Mouse (Mus musculus) erythroblast, adult 5-6 weeks (primary cell): Measurements from ENCODE around the gene Krtap8-1. TPM values are rescaled to one million over a fixed set of nuclear protein-coding genes. Genes with fewer than 3 reads are reported as not detected.

Experiments
- ATAC-seq: replicated peaks from 2 replicates; pipeline ENCODE4 v1.8.0; 2016; ENCODE audit warnings: moderate number of reproducible peaks, mild to moderate bottlenecking, moderate TSS enrichment, inconsistent platforms; ENCODE audit not compliant: poor library complexity, low FRiP score, severe bottlenecking
- total RNA-seq, 2 experiments: library from RNA; stranded (forward) in 1 of 2; stranded (reverse) in 1 of 2; fragments of 150-400 nt in 1 of 2; fragments of 200-764, 138-1000 nt in 1 of 2; gene quantifications; 2 replicates each; pipeline versions ENCODE4 v1.2.3 to v1.2.4; 2015 to 2017; ENCODE audit warnings: low replicate concordance in 2 of 2

Gene Krtap8-1
- total RNA-seq (2015; ENCODE audit: low replicate concordance), result not detected in 2 replicates
- total RNA-seq (2017; ENCODE audit: low replicate concordance), result not detected in 2 replicates

DNA sequence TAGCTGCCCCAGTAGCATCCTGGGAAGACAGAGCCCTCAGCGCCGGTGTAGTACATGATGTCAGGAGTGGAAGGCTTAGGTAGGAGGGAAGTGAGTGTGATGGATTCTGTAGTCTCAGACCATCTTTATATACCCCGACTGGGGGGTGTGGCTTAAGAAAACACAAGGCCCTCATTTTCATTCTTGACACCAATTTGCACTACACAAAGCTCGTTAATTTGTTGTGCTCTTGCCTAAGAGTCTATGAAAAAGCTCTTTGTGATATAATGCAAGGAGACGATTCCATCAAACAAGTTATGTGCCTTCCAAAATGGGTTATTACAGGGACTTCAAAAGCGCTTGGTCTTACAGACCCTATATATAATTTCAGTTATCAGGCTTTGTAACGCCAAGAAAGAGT, at the start of gene Krtap8-1:
Krtap8-1 (minus strand) TSS at position 101 of the 400 bp plus-strand sequence.
- no peak for ATAC-seq

GRCm38 (mm10) chr16:89537349-89537748, 49.6 kb upstream of the Krtap8-1 start:
- ATAC-seq, result no peak

DNA sequence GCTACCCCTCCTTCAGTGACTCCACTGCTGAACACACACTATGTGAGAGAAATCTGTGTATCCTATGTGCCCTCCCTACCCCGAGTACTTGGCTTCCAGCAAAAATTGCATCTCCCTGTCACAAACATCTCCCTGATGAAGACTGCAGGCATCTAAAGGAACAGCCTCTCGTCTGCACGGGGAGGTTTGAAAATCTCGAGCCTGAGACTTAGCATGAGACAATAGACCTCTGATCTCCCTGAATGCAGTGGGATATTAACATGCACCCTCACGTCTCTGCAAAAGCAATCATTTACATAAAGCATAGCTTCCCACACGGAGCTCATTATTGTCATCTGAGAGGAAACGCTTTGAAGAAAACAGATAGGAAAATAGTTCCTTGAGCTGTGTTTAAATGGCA, 42.8 kb upstream of the Krtap8-1 start:
- ATAC-seq, result no peak

GRCm38 (mm10) chr16:89529846-89530245, 42.1 kb upstream of the Krtap8-1 start:
- ATAC-seq, result no peak

DNA sequence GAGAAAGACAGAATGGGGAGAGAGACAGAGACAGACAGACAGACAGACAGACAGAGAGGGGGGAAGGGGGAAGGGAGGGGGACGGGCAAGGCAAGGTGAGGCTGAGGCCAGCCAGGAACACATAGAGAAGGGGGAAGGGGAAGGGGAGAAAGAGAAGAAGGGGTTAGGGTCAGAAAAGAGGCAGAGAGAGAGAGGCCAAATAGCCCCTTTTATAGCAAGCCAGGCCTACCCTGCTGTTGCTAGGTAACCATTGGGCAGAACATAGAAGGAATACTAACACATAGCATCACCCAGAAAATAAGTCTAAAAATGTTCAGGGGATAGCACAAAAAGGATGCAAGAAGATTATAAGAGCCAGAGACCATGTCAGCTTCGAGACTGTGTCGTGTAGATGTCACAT, 40.6 kb upstream of the Krtap8-1 start:
- ATAC-seq, result no peak

GRCm38 (mm10) chr16:89520996-89521395, 33.2 kb upstream of the Krtap8-1 start:
- no peak for ATAC-seq

DNA sequence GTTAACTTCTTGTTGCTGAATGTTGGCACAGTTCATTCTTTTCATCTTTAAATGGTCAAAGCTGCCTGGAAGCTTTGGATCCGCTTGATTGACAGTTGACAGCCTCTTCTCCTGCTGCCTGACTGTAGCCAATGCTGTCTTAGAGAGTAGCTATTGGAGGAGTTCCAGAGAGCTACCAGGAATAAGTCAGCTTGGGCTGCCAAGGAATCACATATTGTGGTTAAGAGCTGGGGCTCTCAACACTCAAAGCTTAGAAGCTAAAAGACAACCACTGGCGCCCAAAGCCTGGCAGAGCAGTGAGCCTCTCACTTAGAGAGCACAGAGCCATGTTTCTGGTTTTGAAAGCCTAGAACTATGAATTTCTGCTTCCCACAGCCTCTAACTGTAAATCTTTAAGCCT, 32.8 kb upstream of the Krtap8-1 start:
- no peak for ATAC-seq

- ATAC-seq, result no peak
These were observed 32.3 kb upstream of the Krtap8-1 start for GRCm38 (mm10) chr16:89520091-89520490.

- ATAC-seq, result no peak
These were observed 29.9 kb upstream of the Krtap8-1 start for GRCm38 (mm10) chr16:89517635-89518034.

DNA sequence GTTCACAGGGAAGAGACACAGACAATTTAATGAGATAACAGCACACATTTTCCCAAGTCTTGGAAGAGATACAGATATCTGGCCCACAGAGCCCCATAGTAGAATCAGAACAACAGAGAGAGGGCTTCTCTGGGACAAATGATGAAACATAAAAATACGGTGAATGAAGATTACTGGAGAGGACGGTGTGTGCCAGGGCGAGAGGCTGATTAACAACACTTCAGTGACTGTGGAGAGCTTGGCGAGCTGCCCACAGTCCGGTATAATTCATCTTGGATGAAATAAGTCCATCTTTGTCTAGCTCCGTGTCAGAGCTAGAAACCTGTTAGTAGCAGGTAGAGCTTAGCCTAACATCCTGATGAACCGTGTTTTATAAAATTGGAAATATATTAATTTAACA, 25.7 kb upstream of the Krtap8-1 start:
- no peak for ATAC-seq

DNA sequence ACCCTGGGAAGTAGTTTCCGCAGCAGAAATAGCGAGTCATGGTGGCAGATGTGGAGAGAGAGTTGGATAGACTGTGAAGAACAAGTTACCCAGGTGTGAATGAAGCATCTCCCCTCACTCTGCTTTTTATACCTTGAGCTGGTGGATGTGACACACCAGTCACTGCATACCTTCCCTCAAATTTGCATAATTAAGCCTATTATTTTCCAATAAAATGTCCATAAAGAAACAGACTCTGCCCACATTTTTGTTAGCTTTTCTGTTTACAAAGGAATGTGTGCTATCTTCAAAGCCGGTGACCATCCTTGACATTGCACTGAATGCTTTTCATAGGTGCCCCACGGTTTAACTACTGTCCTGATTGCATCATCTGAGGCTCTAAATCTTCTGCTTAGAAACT, 20.5 kb upstream of the Krtap8-1 start, which contains the start of gene Krtap7-1:
Krtap7-1 (minus strand) TSS at position 101 of the 400 bp plus-strand sequence.
- no peak for ATAC-seq

GRCm38 (mm10) chr16:89503571-89503970, 15.8 kb upstream of the Krtap8-1 start:
- no peak for ATAC-seq

DNA sequence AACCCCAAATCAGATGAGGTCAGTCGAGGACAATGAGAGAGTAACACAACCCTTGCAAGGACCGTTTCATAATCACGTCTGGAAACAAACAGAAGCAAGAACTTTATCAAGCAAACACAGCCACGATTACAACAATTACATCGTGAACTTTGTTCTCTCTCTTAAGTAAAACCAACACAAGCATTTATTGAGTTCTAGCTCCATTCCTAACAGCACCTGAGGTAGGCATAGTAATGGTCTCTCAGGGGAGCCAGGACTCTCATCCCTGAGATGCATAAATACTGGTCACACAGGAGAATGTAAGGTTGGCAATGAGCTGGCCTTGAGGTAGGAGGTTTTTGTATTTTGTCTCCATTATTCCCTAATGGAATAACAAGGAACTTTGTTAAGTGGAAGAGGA, 14.1 kb upstream of the Krtap8-1 start:
- no peak for ATAC-seq

- no peak for ATAC-seq
These were observed 9.2 kb upstream of the Krtap8-1 start for GRCm38 (mm10) chr16:89497002-89497401.

DNA sequence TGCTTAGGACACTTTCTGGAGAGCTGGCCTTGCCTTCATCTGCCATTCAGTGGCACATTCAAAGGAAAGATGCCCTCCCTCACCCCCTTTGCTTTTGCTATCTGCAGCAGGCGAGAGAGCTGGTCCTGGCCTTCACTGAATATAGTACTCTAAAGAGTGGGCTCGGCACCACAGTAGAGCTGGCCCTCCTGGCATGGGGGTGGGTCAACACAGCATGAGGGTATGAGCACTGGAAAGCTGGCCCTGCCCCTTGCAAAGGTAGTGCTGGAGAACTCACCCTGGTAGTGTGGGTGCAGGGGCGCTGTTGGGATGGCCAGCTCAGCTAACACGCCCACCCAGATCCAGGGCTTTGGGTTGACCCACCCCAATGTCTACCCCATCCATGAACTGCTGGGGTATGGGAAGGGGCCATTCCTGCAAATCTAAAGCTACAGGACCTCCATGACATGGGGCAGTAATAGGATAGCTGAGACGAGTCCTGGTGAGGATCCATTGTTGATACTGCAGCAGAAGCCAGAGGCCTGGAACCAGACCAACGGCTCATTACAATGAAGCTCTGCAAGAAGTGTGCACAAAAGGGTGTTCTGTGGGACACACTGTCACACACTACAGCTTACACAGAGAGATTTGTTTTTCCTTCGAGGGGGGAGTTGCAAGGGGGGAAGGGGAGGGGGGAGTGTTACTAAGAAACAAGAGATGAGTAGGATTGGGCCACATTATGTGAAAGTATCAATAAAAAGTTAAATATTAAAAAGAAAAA, 7.8 kb upstream of the Krtap8-1 start:
- no peak for ATAC-seq

DNA sequence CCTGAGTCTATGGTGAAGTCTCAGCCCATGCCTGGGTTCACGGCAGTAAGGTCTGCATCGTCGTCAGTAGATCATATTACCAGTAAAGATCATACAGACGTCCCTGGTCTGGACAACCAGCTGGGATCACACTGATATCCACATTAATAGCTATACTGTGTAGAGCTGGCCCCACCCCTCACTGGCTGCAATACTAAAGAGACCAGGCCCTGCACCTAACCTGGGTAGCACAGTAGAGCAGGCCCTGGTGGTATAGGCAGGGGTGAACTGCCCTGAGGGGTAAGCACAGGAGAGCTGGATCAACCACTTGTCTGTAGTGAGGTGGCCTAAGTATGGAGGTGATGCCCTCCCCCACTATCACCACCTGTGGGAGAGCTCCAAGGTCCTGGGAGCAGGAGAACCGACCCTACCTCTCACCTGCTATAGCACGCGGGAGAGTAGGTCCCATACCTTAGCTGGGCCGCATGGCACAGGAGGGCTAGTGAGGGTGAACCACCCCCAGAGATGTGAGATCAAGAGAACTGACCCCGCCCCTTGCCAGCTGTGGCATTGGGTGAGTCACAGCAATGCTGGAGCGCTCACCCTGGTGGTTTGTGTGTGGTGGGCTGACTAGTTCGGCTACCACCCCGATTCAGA, 10.0 kb downstream of the Krtap8-1 start:
- ATAC-seq, result no peak

DNA sequence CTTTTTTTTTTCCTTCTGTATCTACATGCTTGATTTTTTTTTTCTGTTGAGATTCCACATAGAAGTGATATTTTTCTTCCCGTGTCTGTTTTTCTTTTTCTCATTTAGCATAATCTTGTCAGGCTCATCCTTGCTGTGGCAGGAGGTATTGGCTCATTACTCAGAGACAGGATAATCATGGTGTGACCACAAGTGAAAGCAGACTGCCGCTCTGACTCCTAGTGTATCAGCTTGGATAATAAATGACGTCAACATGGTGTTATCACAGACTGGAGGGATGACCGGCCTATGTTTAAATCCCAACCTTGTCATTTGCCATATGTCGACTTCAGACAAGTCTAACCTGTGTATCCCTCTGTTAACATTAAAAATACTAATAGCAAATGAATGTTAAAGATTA, 26.6 kb downstream of the Krtap8-1 start:
- ATAC-seq, result no peak
